Mouse (Mus musculus): Measurements from ENCODE around the gene AB124611.

DNA sequence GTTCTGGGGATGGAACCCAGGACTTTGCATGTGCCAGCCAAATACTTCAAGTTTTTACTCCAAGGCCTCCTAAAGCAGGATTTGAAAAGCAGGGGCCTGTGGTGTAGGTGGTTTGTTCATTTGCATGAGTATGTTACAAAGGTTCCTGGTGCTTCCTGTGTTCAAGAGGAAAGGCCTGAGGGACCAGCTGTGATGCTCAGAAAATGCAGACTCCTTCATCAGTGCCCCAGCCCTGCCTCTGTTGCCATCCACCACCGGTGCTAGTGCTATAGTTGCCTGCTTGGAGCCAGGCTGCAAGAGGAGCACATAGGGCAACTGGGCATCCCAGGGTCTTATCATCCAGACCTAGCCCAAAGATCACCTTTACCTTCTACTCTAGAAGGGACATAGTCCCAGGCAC lies 40.6 kb downstream of the AB124611 start:
- no peak for TF ChIP-seq CTCF (IDR thresholded peaks at IDR 0.05; ENCODE audit: low read depth, low read length)
- no peak for TF ChIP-seq POLR2A (IDR thresholded peaks at IDR 0.05; ENCODE audit: extremely low read depth, insufficient read depth, low read length)

All from liver, adult 2 months (tissue).